In the genomic region with DNA sequence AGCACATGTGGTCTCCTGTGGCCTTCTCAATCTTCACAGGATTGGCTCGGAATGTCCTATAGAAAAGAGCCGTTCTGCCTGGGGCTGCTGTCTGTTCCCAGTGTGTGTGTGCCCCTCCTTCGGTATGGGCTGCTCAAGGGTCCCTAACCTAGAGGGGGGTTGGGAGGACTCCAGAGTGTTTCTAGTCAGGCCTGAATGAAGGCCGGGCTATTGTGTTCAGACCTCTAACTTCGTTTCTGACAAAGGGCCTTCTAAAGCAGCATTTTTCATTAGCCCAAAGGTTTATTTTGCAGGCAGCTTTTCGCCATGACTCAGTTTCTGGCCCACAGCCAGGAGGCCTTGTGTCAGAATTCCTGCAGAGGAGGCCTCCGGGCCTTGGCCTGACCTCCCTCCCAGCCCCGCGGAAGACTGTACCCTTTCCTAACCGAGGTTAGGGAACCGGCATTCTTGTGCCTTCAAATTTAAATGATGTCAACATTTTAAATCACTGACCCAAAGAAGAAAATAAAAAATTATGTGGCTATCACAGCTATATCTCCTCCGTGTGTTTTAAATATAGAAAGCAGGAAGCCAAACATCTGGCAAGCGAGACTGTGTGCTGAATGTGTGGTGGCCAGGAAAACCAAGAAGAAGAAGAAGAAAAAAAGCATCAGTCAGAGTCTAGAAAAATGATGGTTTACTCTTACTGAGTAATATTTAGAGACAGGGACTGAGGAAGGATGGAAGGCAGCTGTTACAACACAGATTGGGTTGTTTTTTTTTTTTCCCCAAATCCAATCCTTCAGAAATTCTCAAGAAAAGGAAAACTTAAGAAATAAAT, we compare ENCODE assay signal across 7 mouse cellular contexts. TPM values are rescaled to one million over a fixed set of nuclear protein-coding genes. Genes with fewer than 3 reads are reported as not detected.
A peak's percentile ranks its signal among the peaks of the same experiment; 100 is the strongest.
DNase-seq lines count a peak whose midpoint lies in the region; ATAC-seq and TF ChIP-seq lines count a peak whose summit lies in the region.

No protein-coding gene starts in this region.

- H3K4me3 ChIP-seq in heart, embryonic 12.5 days, result no peak overlapping the region
- H3K4me3 ChIP-seq in kidney, embryonic 16.5 days (ENCODE audit: low read length), result no peak overlapping the region
- H3K4me3 ChIP-seq in limb, embryonic 14.5 days (replicated peaks; ENCODE audit: low read length), result no peak overlapping the region
- H3K4me3 ChIP-seq in midbrain, postnatal 0 days (ENCODE audit: low read depth, low read length), result no peak overlapping the region

- no peaks in the 10 kb centered on the region for H3K9me3 ChIP-seq in heart, embryonic 12.5 days (replicated peaks)
- no peaks in the 10 kb centered on the region for H3K9me3 ChIP-seq in kidney, embryonic 16.5 days (ENCODE audit: low read length)
- no peaks in the 10 kb centered on the region for H3K9me3 ChIP-seq in limb, embryonic 14.5 days (ENCODE audit: control insufficient read depth, low read length)
- H3K9me3 ChIP-seq in midbrain, postnatal 0 days (ENCODE audit: low read length), result no peaks in the 10 kb centered on the region

- DNase-seq in brain, adult 2 months (ENCODE audit: low read depth, low spot score), result peak; percentile 95
- DNase-seq in fat pad, adult 2 months (ENCODE audit: extremely low read depth, low read depth, low spot score), result peak; percentile 45
- DNase-seq in limb, embryonic 14.5 days (ENCODE audit: low spot score), result peak; percentile 91
- peak; percentile 70 for DNase-seq in midbrain, postnatal 0 days (ENCODE audit: low spot score)
- DNase-seq in testis, postnatal 10 days (ENCODE audit: low spot score), result peak; percentile 93

- H3K4me2 ChIP-seq in heart, embryonic 12.5 days, result 0 out of 2 replicates have a peak overlapping the region, but pooled peaks have one; percentile 18
- H3K4me2 ChIP-seq in kidney, embryonic 16.5 days (replicated peaks; ENCODE audit: low read depth, low read length), result 0 out of 2 replicates have a peak overlapping the region, but pooled peaks have one; percentile 9
- no peak overlapping the region; the same call in 1 of the 2 replicates for H3K4me2 ChIP-seq in limb, embryonic 14.5 days (replicated peaks; ENCODE audit: low read depth, low read length, severe bottlenecking)
- H3K4me2 ChIP-seq in midbrain, postnatal 0 days (ENCODE audit: low read depth, low read length, poor library complexity, severe bottlenecking), result no peak overlapping the region

- H3K9ac ChIP-seq in heart, embryonic 12.5 days, result peak overlapping the region; percentile 34
- peak overlapping the region; percentile 55 for H3K9ac ChIP-seq in kidney, embryonic 16.5 days (replicated peaks; ENCODE audit: low read length)
- H3K9ac ChIP-seq in limb, embryonic 14.5 days (ENCODE audit: low read depth, low read length, severe bottlenecking), result peak overlapping the region; percentile 46
- H3K9ac ChIP-seq in midbrain, postnatal 0 days (replicated peaks; ENCODE audit: low read length, poor library complexity, severe bottlenecking), result no peak overlapping the region

- peaks cover 13% of the 10 kb centered on the region for H3K4me1 ChIP-seq in heart, embryonic 12.5 days (replicated peaks)
- peaks cover 9% of the 10 kb centered on the region; the same call in 1 of the 2 replicates for H3K4me1 ChIP-seq in kidney, embryonic 16.5 days (ENCODE audit: insufficient read depth, low read length)
- H3K4me1 ChIP-seq in limb, embryonic 14.5 days (ENCODE audit: control insufficient read depth, insufficient read depth, low read length), result peaks cover 7% of the 10 kb centered on the region
- no peaks in the 10 kb centered on the region for H3K4me1 ChIP-seq in midbrain, postnatal 0 days (ENCODE audit: insufficient read depth, low read length)

- no peak for TF ChIP-seq POLR2A in limb, embryonic 14.5 days (IDR thresholded peaks at IDR 0.05; ENCODE audit: borderline replicate concordance, extremely low read depth, insufficient read depth, insufficient read length)

- no peaks in the 10 kb centered on the region for H3K36me3 ChIP-seq in heart, embryonic 12.5 days
- no peaks in the 10 kb centered on the region for H3K36me3 ChIP-seq in kidney, embryonic 16.5 days (ENCODE audit: insufficient read depth, low read length)
- H3K36me3 ChIP-seq in limb, embryonic 14.5 days (ENCODE audit: control insufficient read depth, insufficient read depth, low read length), result no peaks in the 10 kb centered on the region
- H3K36me3 ChIP-seq in midbrain, postnatal 0 days (ENCODE audit: insufficient read depth, low read length), result no peaks in the 10 kb centered on the region

- no peaks in the 10 kb centered on the region for H3K27me3 ChIP-seq in heart, embryonic 12.5 days (replicated peaks)
- no peaks in the 10 kb centered on the region for H3K27me3 ChIP-seq in kidney, embryonic 16.5 days (ENCODE audit: insufficient read depth, low read length)
- no peaks in the 10 kb centered on the region for H3K27me3 ChIP-seq in limb, embryonic 14.5 days (ENCODE audit: control insufficient read depth, insufficient read depth, low read length)
- no peaks in the 10 kb centered on the region for H3K27me3 ChIP-seq in midbrain, postnatal 0 days (ENCODE audit: insufficient read depth, low read length)

- ATAC-seq in heart, embryonic 12.5 days (ENCODE audit: insufficient number of reproducible peaks, low FRiP score), result peak; percentile 81
- peak; percentile 90 for ATAC-seq in kidney, embryonic 16.5 days (ENCODE audit: low FRiP score, low TSS enrichment)
- peak; percentile 83 for ATAC-seq in limb, embryonic 14.5 days (ENCODE audit: low FRiP score, low read depth)
- no peak for ATAC-seq in midbrain, postnatal 0 days (ENCODE audit: low FRiP score)

- WGBS in heart, embryonic 12.5 days, result 17% methylated on average over 13 of the region's 13 CpGs
- 27% methylated on average over 13 of the region's 13 CpGs for WGBS in kidney, embryonic 16.5 days
- 7% methylated on average over 13 of the region's 13 CpGs for WGBS in limb, embryonic 14.5 days
- 20% methylated on average over 13 of the region's 13 CpGs for WGBS in midbrain, postnatal 0 days

- no peak for TF ChIP-seq CTCF in midbrain, postnatal 0 days (IDR thresholded peaks at IDR 0.05)

- H3K27ac ChIP-seq in heart, embryonic 12.5 days (ENCODE audit: poor library complexity, severe bottlenecking), result peak overlapping the region; percentile 88
- peak overlapping the region; percentile 93 for H3K27ac ChIP-seq in kidney, embryonic 16.5 days (ENCODE audit: low read length)
- H3K27ac ChIP-seq in limb, embryonic 14.5 days (replicated peaks; ENCODE audit: low read depth, low read length), result peak overlapping the region; percentile 92
- H3K27ac ChIP-seq in midbrain, postnatal 0 days (ENCODE audit: low read depth, low read length), result peak overlapping the region; percentile 62; the same call in 1 of the 2 replicates

RNA-seq across cellular contexts. Expression of a gene that starts 53.0 kb away (rescaled TPM):
- 0.75 and 0.76 TPM in 2 replicates for polyA plus RNA-seq in heart, embryonic 12.5 days (2016; fragmentation: Nextera tagmentation; extraction: Ambion mirVana)
- 0.76 and 1.8 TPM in 2 replicates for polyA plus RNA-seq in kidney, embryonic 16.5 days (2015; fragmentation: Nextera tagmentation; extraction: Ambion mirVana)
- polyA plus RNA-seq in limb, embryonic 14.5 days (2012; rRNA removed), result 0.26 and 1.6 TPM in 2 replicates
- 1.2 and 1.8 TPM in 2 replicates for polyA plus RNA-seq in limb, embryonic 14.5 days (2014; fragmentation: Nextera tagmentation; extraction: Ambion mirVana)
- total RNA-seq in midbrain, postnatal 0 days (2014; rRNA removed), result 0.66 and 0.94 TPM in 2 replicates
- 1.2 and 2.8 TPM in 2 replicates for polyA plus RNA-seq in midbrain, postnatal 0 days (2015; fragmentation: Nextera tagmentation; extraction: Ambion mirVana)

RNA-seq across cellular contexts. Expression of a gene that starts 53.1 kb away (rescaled TPM):
- polyA plus RNA-seq in heart, embryonic 12.5 days (2016; fragmentation: Nextera tagmentation; extraction: Ambion mirVana), result 3.8 and 4.1 TPM in 2 replicates
- 4.1 and 4.2 TPM in 2 replicates for polyA plus RNA-seq in kidney, embryonic 16.5 days (2015; fragmentation: Nextera tagmentation; extraction: Ambion mirVana)
- 8.6 and 11.5 TPM in 2 replicates for polyA plus RNA-seq in limb, embryonic 14.5 days (2012; rRNA removed)
- polyA plus RNA-seq in limb, embryonic 14.5 days (2014; fragmentation: Nextera tagmentation; extraction: Ambion mirVana), result 5.6 and 7.6 TPM in 2 replicates
- total RNA-seq in midbrain, postnatal 0 days (2014; rRNA removed), result 15.6 and 46.7 TPM in 2 replicates
- polyA plus RNA-seq in midbrain, postnatal 0 days (2015; fragmentation: Nextera tagmentation; extraction: Ambion mirVana), result 2.2 and 3.6 TPM in 2 replicates

RNA-seq across cellular contexts. Expression of a gene that starts 59.1 kb away (rescaled TPM):
- 6.8 and 7.7 TPM in 2 replicates for polyA plus RNA-seq in heart, embryonic 12.5 days (2016; fragmentation: Nextera tagmentation; extraction: Ambion mirVana)
- polyA plus RNA-seq in kidney, embryonic 16.5 days (2015; fragmentation: Nextera tagmentation; extraction: Ambion mirVana), result 11.4 and 12.3 TPM in 2 replicates
- polyA plus RNA-seq in limb, embryonic 14.5 days (2012; rRNA removed), result 16.3 and 16.7 TPM in 2 replicates
- polyA plus RNA-seq in limb, embryonic 14.5 days (2014; fragmentation: Nextera tagmentation; extraction: Ambion mirVana), result 20.2 and 21.3 TPM in 2 replicates
- 23.2 and 36.3 TPM in 2 replicates for total RNA-seq in midbrain, postnatal 0 days (2014; rRNA removed)
- polyA plus RNA-seq in midbrain, postnatal 0 days (2015; fragmentation: Nextera tagmentation; extraction: Ambion mirVana), result 13.5 and 15.3 TPM in 2 replicates

Comparison
In these comparisons a context has a peak if more than half of its experiments do, and no peak if none do; other contexts are left out.
1. DNase-seq: peak in every context shown above with its lines; median percentile 95 in brain, adult 2 months; 93 in testis, postnatal 10 days; 91 in limb, embryonic 14.5 days; 70 in midbrain, postnatal 0 days; 45 in fat pad, adult 2 months.
2. H3K4me2 ChIP-seq: peak in heart, embryonic 12.5 days (single experiment) and kidney, embryonic 16.5 days (single experiment); none in limb, embryonic 14.5 days (single experiment) and midbrain, postnatal 0 days (single experiment).
3. Peak in every context shown above with its lines, with median percentiles within 50 percentile points of each other: H3K27ac ChIP-seq.